Mouse (Mus musculus) adrenal gland, postnatal 4 days (tissue): ENCODE results near the gene Chrm3. TPM values are rescaled to one million over a fixed set of nuclear protein-coding genes. Genes with fewer than 3 reads are reported as not detected.
"Not testable (repeated sequence)": the region's sequence is repeated elsewhere in the genome, so short reads cannot be mapped to it uniquely, and the experiment has no call there.

ENCODE experiments used
- DNase-seq, 2 experiments: peaks; one replicate each; pipeline ENCODE4 v3.0.0; 2021 to 2022; ENCODE audit warnings: low spot score in 2 of 2, mixed read lengths in 2 of 2
- long read RNA-seq, 2 experiments: library from polyadenylated mRNA; stranded (forward); transcript quantifications; one replicate each; pipeline ENCODE4 v2.0.0; 2021
- total RNA-seq, 2 experiments: library from RNA; stranded (reverse); gene quantifications; 2 replicates each; pipeline ENCODE4 v1.2.3; 2021

Chrm3 gene
- 1 to 10 TPM; 2.6 to 3.9 TPM for total RNA-seq
- long read RNA-seq, experiment 1, result 0 reads
- long read RNA-seq, experiment 2, partial matches to known transcripts, result 0 of 2 reads
- long read RNA-seq, experiment 2, other reads (novel, unspliced or antisense), result 2 of 2 reads

GRCm38 (mm10) chr13:10360777-10361176, at the start of gene Chrm3:
Gene Chrm3 (minus strand): TSS chr13:10360847.
- peak in 1 of 2 experiments; percentile 3 for DNase-seq

DNA sequence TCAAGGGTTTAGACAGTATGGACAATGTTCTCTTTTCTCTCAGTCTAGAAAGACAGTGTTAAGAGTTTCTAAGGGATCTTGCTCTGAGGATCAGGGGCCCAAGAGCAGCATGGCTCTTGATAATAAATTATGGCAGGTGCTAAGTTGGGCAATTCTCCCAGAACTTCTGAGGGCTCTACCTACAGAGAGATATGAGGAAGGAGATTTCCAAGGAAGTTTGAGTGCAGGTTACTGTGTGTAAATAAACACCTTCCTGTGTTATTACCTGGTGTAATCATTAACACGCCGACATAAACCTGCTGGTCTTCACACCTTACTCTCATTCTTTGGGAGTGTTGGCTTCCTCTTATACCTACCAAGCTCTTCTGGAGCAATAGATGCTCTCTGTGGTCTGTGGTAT, 33.7 kb upstream of the Chrm3 start:
- no peak for DNase-seq

DNA sequence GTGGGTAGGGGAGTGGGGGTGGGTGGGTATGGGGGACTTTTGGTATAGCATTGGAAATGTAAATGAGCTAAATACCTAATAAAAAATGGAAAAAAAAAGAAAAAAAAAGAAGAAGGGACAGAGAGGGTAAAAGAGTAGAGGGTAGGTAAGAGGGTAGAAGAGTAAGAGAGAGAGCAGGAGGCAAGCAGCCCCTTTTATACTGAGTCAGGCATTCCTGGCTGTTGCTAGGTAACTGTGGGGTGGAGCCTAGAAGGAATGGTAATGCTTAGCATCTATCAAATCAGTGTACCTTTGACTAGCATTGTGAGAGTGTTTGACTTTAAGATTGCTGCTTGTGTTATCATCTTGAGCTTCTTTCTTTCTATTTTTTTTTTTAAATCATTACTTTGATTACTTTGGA, 14.8 kb upstream of the Chrm3 start:
- not testable (repeated sequence) for DNase-seq

GRCm38 (mm10) chr13:10360199-10360694, 400 bp downstream of the Chrm3 start:
- DNase-seq, result no peak

DNA sequence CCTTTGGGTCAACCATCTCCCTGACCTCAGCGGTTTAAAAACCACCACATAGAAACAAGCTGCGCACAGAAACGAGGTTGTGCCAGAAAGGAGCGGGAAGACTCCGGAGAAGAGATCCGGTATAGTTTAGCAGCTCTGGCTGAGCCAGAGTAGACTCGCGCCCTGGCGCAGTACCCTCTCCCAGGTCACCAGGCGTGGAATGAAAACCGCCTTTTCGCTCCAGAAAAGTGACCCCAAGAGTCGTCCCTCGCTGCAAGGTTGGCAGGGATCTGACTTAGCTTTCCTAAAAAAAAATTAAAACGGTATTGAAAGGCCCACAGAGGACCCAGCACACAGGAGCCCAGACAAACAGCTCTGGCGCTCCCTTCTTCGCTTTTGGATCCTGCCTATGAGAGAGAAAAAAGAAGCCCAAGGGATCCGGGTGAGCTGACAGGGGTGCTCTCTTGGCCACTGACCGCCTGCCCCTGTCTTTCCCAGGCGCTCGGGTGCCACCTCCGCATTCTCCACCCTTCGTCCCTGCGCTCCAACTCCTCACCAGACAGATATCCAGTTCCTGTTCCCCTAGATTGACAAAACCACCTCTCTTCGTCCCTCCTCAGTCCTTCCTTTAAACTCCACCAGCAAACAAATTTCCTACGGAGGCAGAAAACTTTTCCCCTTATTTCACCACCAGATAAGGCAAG, 990 bp downstream of the Chrm3 start:
- no peak for DNase-seq

DNA sequence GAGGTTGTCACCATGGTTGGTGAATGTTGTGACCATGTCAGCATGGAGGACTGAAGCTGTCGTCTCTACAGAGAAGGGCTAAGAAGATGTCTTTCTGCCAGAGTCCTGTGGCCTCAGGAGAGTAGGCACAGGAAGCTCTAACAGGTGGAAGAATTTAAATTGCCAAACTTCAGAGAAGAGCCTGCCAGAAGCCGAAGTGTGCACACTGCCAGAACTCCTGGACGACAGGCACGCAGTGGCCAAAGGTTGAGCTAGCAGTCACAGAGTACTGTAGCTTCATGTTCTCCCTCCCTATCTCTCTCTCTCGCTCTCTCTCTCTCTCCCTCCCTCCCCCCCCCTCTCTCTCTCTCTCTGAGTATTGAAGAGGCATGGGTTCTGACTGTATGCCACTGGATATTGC, 4.9 kb downstream of the Chrm3 start:
- DNase-seq, result no peak

GRCm38 (mm10) chr13:10354885-10355575, 5.6 kb downstream of the Chrm3 start:
- no peak for DNase-seq

GRCm38 (mm10) chr13:10352141-10352540, 8.5 kb downstream of the Chrm3 start:
- DNase-seq, result no peak

DNA sequence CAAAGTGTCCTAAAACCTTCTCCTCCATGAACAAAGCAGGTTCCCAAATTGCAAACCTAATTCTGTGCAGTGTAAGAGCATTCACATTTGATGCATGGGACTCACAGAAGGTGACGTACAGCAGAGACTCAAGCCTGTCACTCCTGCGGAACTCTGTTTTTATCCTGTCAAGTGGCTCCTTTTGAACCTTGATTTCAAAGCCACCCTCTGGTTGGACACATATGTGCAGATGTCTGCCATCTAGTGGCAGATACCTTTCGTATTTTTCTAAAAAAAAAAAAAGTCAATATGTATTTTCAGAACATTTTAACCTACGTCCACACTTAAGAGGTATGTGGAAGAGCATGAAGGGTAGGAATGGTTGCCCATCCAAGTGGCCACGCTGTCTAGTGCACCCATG, 16.3 kb downstream of the Chrm3 start:
- DNase-seq, result no peak

DNA sequence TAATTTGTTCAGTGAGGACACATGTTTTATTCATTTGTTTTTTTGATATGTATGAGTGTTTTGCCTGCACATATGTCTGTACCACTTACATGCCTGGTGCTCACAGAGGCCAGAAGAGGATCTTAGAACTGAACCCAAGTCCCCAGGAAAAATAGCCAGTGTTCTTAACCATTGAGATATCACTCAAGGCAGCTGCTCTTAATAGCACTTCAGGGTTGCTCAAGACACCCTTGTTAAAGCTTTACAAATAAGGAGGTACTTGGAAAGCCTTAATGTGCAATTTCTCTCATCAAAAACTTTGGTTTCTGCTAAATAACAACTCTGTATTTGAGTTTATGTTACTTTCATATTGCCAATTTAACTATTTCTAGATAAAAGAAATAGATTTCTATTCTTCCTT, 25.1 kb downstream of the Chrm3 start:
- DNase-seq, result no peak

DNA sequence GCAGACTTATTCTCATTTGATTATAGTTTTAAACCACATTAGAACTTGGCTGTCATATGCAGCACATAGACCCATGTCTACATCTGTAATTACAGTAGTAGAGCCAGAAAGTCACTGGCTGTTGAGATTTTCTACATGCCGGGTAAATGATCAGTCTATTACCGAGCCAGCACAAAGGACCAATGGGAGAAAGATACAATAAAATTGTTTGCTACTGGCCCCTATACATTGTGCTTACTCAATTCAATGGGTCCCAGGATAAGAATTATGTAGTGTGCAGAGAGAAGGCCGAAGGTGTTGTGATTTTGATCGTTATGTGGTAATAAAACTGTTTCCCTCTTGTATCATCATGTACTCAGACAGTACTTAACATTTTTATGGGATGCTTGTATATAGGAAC, 27.9 kb downstream of the Chrm3 start:
- no peak for DNase-seq

- DNase-seq, result no peak
These were observed 50.8 kb downstream of the Chrm3 start for GRCm38 (mm10) chr13:10309811-10310210.

DNA sequence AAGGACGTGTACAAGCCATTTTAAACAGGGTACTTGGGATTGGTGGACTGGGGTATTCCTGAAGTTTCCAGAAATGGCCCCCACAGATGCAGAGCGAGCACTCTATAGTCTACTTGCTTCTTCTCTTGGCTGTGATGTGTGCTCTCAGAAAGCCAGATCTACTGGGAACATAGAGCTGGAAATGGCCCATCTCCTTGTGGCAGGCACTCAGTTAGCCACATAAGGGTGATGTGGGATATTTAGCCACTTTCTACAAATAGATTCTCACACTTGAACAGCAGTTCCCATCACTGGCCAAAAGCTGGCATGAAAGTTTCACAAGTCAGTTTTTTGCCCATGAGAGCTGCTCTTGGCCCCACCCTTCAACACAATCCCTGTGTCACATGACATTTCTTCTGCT, 65.5 kb downstream of the Chrm3 start:
- DNase-seq, result no peak

GRCm38 (mm10) chr13:10284331-10284730, 76.3 kb downstream of the Chrm3 start:
- DNase-seq, result no peak

DNA sequence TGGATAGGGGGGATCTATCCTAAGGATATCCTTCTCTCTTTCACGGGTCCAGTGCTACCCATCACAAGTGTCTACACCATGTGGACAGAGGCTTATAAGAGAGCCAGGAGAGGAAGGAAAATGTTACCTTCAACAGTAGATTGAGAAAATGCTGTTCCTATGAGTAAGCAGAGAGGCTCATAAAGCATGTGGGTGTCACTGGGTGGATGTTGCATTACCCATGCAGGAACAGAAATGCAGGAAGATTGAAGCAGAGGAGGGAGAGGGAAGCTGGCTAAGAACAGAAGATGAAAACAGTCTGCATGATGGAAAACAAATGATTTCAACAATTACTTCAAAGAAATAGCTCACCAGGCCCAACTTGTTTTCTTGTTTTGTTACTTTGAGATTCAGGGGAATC, 85.7 kb downstream of the Chrm3 start:
- DNase-seq, result no peak

- DNase-seq, result no peak
These were observed 96.9 kb downstream of the Chrm3 start for GRCm38 (mm10) chr13:10263784-10264183.

DNA sequence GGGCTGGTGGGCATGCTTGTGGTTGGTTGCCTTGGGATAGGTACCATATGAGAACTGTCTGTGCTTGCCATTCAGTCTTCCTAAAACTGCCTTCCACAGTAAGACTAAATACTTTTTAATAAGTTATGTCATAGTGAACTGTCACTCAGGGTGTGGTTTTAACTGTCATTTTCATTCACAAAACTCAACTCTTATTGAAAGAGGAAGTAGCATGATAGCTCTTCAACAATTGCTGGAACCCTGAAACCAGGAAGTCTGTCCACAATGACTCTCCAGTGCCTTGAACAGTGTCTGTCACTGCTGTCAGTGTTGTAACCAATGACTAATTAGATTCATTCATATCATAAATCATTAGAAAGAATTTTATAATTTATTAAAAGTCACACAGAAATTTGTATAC, 107.6 kb downstream of the Chrm3 start:
- DNase-seq, result no peak

DNA sequence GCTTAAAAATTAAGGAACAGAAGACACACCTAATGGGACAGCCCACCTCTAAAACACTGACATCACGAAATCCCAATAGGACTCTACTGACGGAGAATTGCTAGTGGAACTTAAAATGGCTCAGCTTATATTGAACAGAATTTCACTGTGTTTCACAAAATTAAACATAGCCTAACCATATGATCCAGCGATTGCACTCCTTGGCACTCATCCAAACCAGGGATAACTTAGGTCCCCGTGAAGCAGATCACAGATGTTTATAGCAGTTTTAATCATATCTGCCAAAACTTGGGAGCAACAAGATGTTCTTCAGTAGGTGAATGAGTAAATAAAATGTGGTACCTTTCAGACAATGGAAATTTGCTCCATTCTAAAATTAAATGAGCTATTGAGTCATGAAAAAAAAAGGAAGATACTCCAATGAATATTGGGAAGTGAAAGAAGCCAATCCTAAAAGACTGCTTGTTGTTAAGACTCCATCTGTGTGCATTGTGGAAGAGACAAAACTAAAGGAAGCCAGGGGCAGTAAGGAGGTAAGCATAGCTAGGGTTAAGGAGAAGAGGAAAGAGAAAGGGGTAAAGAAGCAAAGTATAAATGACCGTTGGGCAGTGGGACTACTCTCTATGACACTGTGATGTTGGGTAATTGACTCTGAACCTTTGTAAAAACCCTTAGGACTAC, 109.0 kb downstream of the Chrm3 start:
- DNase-seq, result no peak

DNA sequence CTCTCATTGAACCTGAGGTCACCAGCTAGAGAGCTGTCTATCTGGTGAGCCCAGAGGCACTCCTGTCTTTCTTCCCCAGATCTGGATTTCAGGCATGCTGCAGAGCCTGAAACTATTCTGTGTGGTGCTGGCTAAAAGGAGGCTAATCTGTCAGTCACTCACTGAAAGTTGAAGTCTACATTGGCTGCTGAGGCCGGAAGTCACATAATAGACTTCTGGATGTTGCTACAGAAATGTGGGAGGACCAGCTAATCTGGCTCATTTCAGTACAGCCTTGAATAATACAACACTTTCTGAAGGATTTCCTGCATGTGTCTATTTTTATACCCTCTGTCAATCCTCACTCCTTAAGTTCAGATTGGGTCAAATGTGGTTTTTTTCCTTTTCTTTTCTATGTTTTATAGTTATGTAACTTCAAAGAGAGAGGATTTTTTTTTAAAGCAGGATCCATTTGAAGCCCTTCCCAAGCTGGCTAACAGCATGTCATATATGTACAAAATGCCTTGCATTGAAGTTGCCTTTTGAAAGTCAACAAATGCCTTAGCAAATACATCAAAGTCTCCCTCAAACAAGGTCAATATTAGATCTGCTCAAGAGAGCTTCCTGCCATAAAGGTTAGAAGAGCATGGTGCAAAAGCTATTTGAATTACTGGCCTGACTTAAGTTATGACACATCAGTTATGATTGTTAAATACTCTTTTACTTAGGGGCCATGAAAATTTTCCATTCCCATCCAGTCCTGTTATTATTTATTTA, 116.2 kb downstream of the Chrm3 start:
- DNase-seq, result no peak

- DNase-seq, result no peak
These were observed 120.4 kb downstream of the Chrm3 start for GRCm38 (mm10) chr13:10240238-10240637.

GRCm38 (mm10) chr13:10239825-10240224, 120.8 kb downstream of the Chrm3 start:
- DNase-seq, result no peak
